Mouse (Mus musculus) kidney, embryonic 15.5 days (tissue): ENCODE results near the gene Ctnnbl1. TPM values are rescaled to one million over a fixed set of nuclear protein-coding genes. Genes with fewer than 3 reads are reported as not detected.
A peak's percentile ranks its signal among the peaks of the same experiment; 100 is the strongest.

Source experiments
- ATAC-seq: fragments of 200-750 bp; cut with Nextera tagmentation; replicated peaks from 2 replicates; pipeline ENCODE4 v1.8.0; 2017; ENCODE audit warnings: moderate TSS enrichment; ENCODE audit not compliant: low FRiP score
- H3K27ac ChIP-seq: fragments of 300-500 bp; sonication (generic); 2 replicates; pipeline ENCODE4 v1.5.1; 2015; ENCODE audit warnings: mild to moderate bottlenecking, inconsistent platforms
- H3K27me3 ChIP-seq: fragments of 300-500 bp; sonication (generic); 2 replicates; pipeline ENCODE4 v1.6.1; 2015; ENCODE audit warnings: inconsistent platforms
- H3K36me3 ChIP-seq: fragments of 300-500 bp; sonication (generic); 2 replicates; pipeline ENCODE4 v1.6.1; 2015; ENCODE audit warnings: inconsistent platforms
- H3K4me1 ChIP-seq: fragments of 300-500 bp; sonication (generic); 2 replicates; pipeline ENCODE4 v1.6.1; 2015; ENCODE audit warnings: inconsistent platforms
- H3K4me2 ChIP-seq: fragments of 300-500 bp; sonication (generic); 2 replicates; pipeline ENCODE4 v1.6.1; 2015; ENCODE audit warnings: moderate library complexity, mild to moderate bottlenecking, inconsistent platforms
- H3K4me3 ChIP-seq: fragments of 300-500 bp; sonication (generic); replicated peaks from 2 replicates; pipeline ENCODE4 v1.5.1; 2015; ENCODE audit warnings: mild to moderate bottlenecking, inconsistent platforms
- H3K9ac ChIP-seq: fragments of 300-500 bp; sonication (generic); 2 replicates; pipeline ENCODE4 v1.6.1; 2015; ENCODE audit warnings: mild to moderate bottlenecking, inconsistent platforms
- H3K9me3 ChIP-seq: fragments of 300-500 bp; sonication (generic); replicated peaks from 2 replicates; pipeline ENCODE4 v1.6.1; 2016; ENCODE audit warnings: inconsistent platforms
- WGBS: fragments of 180-500 bp; shearing (Covaris S2); methylation state at CpG from one replicate; pipeline ENCODE4 v1.1.7; 2015; ENCODE audit warnings: mixed read lengths; 5-methylcytosine and 5-hydroxymethylcytosine counted together
- polyA plus RNA-seq: library from polyadenylated mRNA; unstranded; fragments of >200 nt; fragmentation: Nextera tagmentation; extraction: Ambion mirVana; gene quantifications from 2 replicates; pipeline ENCODE4 v1.2.1, GENCODE M21; 2015

Ctnnbl1 gene
- polyA plus RNA-seq, 1 experiment from 2014 or later: 75.3 TPM

- Histone ChIP-seq H3K27me3 (no peaks in the 10 kb centered on the region), H3K4me3 (no peak overlapping the region), H3K4me1 (no peaks in the 10 kb centered on the region), H3K27ac (no peak overlapping the region), H3K9ac (no peak overlapping the region), H3K9me3 (no peaks in the 10 kb centered on the region), H3K4me2 (no peak overlapping the region), H3K36me3 (peaks cover 34% of the 10 kb centered on the region)
- ATAC-seq: no peak
- WGBS: 89% methylated on average over 3 of the region's 3 CpGs
Measured at GRCm38 (mm10) chr2:157780956-157781355, 43.8 kb downstream of the Ctnnbl1 start.

GRCm38 (mm10) chr2:157783152-157783551 lies 46.0 kb downstream of the Ctnnbl1 start:
- peaks cover 23% of the 10 kb centered on the region for H3K36me3 ChIP-seq
- no peaks in the 10 kb centered on the region for H3K27me3 ChIP-seq
- H3K4me1 ChIP-seq: 0 out of 2 replicates have a peak, but pooled peaks cover 3% of the 10 kb centered on the region
- no peak overlapping the region for H3K9ac ChIP-seq
- 89% methylated on average over 16 of the region's 16 CpGs for WGBS
- no peaks in the 10 kb centered on the region for H3K9me3 ChIP-seq
- no peak for ATAC-seq
- H3K27ac ChIP-seq: no peak overlapping the region
- H3K4me3 ChIP-seq: no peak overlapping the region
- no peak overlapping the region for H3K4me2 ChIP-seq

- ATAC-seq: no peak
- 65% methylated on average over 6 of the region's 6 CpGs for WGBS
- H3K9me3 ChIP-seq: no peaks in the 10 kb centered on the region
- no peaks in the 10 kb centered on the region for H3K27me3 ChIP-seq
- H3K4me1 ChIP-seq: 0 out of 2 replicates have a peak, but pooled peaks cover 3% of the 10 kb centered on the region
- H3K4me2 ChIP-seq: no peak overlapping the region
- no peak overlapping the region for H3K9ac ChIP-seq
- H3K4me3 ChIP-seq: no peak overlapping the region
- H3K27ac ChIP-seq: no peak overlapping the region
- peaks cover 19% of the 10 kb centered on the region for H3K36me3 ChIP-seq
Measured at GRCm38 (mm10) chr2:157784238-157784637, 47.0 kb downstream of the Ctnnbl1 start.

- no peaks in the 10 kb centered on the region for H3K27me3 ChIP-seq
- no peak overlapping the region for H3K4me3 ChIP-seq
- peaks cover 17% of the 10 kb centered on the region for H3K36me3 ChIP-seq
- no peaks in the 10 kb centered on the region for H3K9me3 ChIP-seq
- H3K4me2 ChIP-seq: no peak overlapping the region
- H3K4me1 ChIP-seq: 0 out of 2 replicates have a peak, but pooled peaks cover 3% of the 10 kb centered on the region
- no peak overlapping the region for H3K27ac ChIP-seq
- 69% methylated on average over 2 of the region's 2 CpGs for WGBS
- no peak for ATAC-seq
- no peak overlapping the region for H3K9ac ChIP-seq
Measured at GRCm38 (mm10) chr2:157784647-157785046, 47.4 kb downstream of the Ctnnbl1 start.

- H3K9me3 ChIP-seq: no peaks in the 10 kb centered on the region
- WGBS: 75% methylated on average over 7 of the region's 7 CpGs
- H3K4me2 ChIP-seq: no peak overlapping the region
- H3K4me1 ChIP-seq: peaks cover 15% of the 10 kb centered on the region
- H3K36me3 ChIP-seq: peaks cover 16% of the 10 kb centered on the region; the same call in 1 of the 2 replicates
- no peaks in the 10 kb centered on the region for H3K27me3 ChIP-seq
- no peak overlapping the region for H3K27ac ChIP-seq
- no peak for ATAC-seq
- no peak overlapping the region for H3K9ac ChIP-seq
- no peak overlapping the region for H3K4me3 ChIP-seq
Measured at GRCm38 (mm10) chr2:157789226-157789625, 52.0 kb downstream of the Ctnnbl1 start.

- Histone ChIP-seq H3K36me3 (peaks cover 16% of the 10 kb centered on the region; the same call in 1 of the 2 replicates), H3K27me3 (no peaks in the 10 kb centered on the region), H3K4me3 (no peak overlapping the region), H3K9me3 (no peaks in the 10 kb centered on the region), H3K27ac (no peak overlapping the region), H3K4me1 (peaks cover 15% of the 10 kb centered on the region), H3K4me2 (no peak overlapping the region), H3K9ac (no peak overlapping the region)
- WGBS: 81% methylated on average over 8 of the region's 8 CpGs
- no peak for ATAC-seq
Measured at GRCm38 (mm10) chr2:157790836-157791495, 53.8 kb downstream of the Ctnnbl1 start.

GRCm38 (mm10) chr2:157791528-157792162 lies 54.4 kb downstream of the Ctnnbl1 start:
- Histone ChIP-seq H3K36me3 (peaks cover 16% of the 10 kb centered on the region; the same call in 1 of the 2 replicates), H3K27me3 (no peaks in the 10 kb centered on the region), H3K4me3 (no peak overlapping the region), H3K9me3 (no peaks in the 10 kb centered on the region), H3K27ac (0 out of 2 replicates have a peak overlapping the region, but pooled peaks have one; percentile 20), H3K4me2 (no peak overlapping the region), H3K4me1 (peaks cover 15% of the 10 kb centered on the region), H3K9ac (no peak overlapping the region)
- 51% methylated on average over 14 of the region's 14 CpGs for WGBS
- ATAC-seq: no peak

- Histone ChIP-seq H3K4me1 (peaks cover 12% of the 10 kb centered on the region), H3K9me3 (no peaks in the 10 kb centered on the region), H3K4me2 (no peak overlapping the region), H3K36me3 (peaks cover 16% of the 10 kb centered on the region; the same call in 1 of the 2 replicates), H3K9ac (no peak overlapping the region), H3K27ac (no peak overlapping the region), H3K4me3 (no peak overlapping the region), H3K27me3 (no peaks in the 10 kb centered on the region)
- 88% methylated on average over 10 of the region's 10 CpGs for WGBS
- no peak for ATAC-seq
Measured at GRCm38 (mm10) chr2:157792840-157793552, 55.8 kb downstream of the Ctnnbl1 start.

- no peak for ATAC-seq
- H3K36me3 ChIP-seq: peaks cover 20% of the 10 kb centered on the region; the same call in 1 of the 2 replicates
- peaks cover 12% of the 10 kb centered on the region for H3K4me1 ChIP-seq
- H3K4me3 ChIP-seq: no peak overlapping the region
- no peaks in the 10 kb centered on the region for H3K27me3 ChIP-seq
- H3K27ac ChIP-seq: no peak overlapping the region
- WGBS: 72% methylated on average over 8 of the region's 8 CpGs
- H3K9me3 ChIP-seq: no peaks in the 10 kb centered on the region
- H3K9ac ChIP-seq: no peak overlapping the region
- H3K4me2 ChIP-seq: no peak overlapping the region
Measured at GRCm38 (mm10) chr2:157793851-157794332, 56.7 kb downstream of the Ctnnbl1 start.

- H3K9me3 ChIP-seq: no peaks in the 10 kb centered on the region
- no peak overlapping the region for H3K4me3 ChIP-seq
- H3K27ac ChIP-seq: no peak overlapping the region
- H3K36me3 ChIP-seq: peaks cover 12% of the 10 kb centered on the region; the same call in 1 of the 2 replicates
- H3K4me1 ChIP-seq: peaks cover 19% of the 10 kb centered on the region
- H3K9ac ChIP-seq: no peak overlapping the region
- H3K4me2 ChIP-seq: no peak overlapping the region
- H3K27me3 ChIP-seq: no peaks in the 10 kb centered on the region
- 88% methylated on average over 1 of the region's 1 CpGs for WGBS
- no peak for ATAC-seq
Measured at GRCm38 (mm10) chr2:157795627-157796423, 58.6 kb downstream of the Ctnnbl1 start.

GRCm38 (mm10) chr2:157799533-157799932 lies 62.3 kb downstream of the Ctnnbl1 start:
- H3K27me3 ChIP-seq: no peaks in the 10 kb centered on the region
- H3K9ac ChIP-seq: no peak overlapping the region
- H3K9me3 ChIP-seq: no peaks in the 10 kb centered on the region
- H3K4me1 ChIP-seq: peaks cover 31% of the 10 kb centered on the region
- peaks cover 9% of the 10 kb centered on the region; the same call in 1 of the 2 replicates for H3K36me3 ChIP-seq
- no peak overlapping the region for H3K4me3 ChIP-seq
- H3K27ac ChIP-seq: no peak overlapping the region
- no peak for ATAC-seq
- no peak overlapping the region for H3K4me2 ChIP-seq
- 92% methylated on average over 9 of the region's 9 CpGs for WGBS
